15 mouse cellular contexts compared by ENCODE assay signal in the genomic region with DNA sequence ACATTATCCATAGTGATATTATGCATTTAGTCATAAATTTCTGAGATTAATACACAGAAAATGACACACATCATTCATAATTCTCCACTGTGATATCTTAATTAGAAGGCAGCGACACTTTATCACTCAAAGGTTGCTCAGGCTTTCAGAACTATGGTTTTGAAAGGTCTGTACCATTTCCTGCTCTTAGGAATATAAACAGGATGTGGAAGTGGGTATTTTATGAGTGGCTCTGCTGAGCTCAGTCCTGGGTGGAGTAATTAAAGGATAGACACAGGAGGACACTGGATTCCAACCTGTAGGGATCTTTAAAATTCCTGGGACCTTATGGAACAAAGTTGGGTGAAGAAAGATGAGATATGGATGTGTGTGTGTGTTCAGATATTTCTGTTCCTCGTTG. TPM values are rescaled to one million over a fixed set of nuclear protein-coding genes. Genes with fewer than 3 reads are reported as not detected.
"Had no signal": no experiment of that assay in that cellular context is flagged by ENCODE, and none has a peak within 500 bp of the region (broad histone marks: within the 10 kb centered on the region; RNA-seq: fewer than 3 reads in every experiment).

No protein-coding gene starts in this region.

RNA-seq across cellular contexts. Expression of a gene that starts 12.3 kb away (rescaled TPM):
- polyA plus RNA-seq: heart, embryonic 12.5 days; hindbrain, embryonic 10.5 days; hindbrain, embryonic 12.5 days; hindbrain, embryonic 14.5 days; limb, embryonic 10.5 days; limb, embryonic 12.5 days had no signal

RNA-seq across cellular contexts. Expression of a gene that starts 14.3 kb away (rescaled TPM):
- polyA plus RNA-seq: heart, embryonic 10.5 days; heart, embryonic 12.5 days; heart, embryonic 14.5 days; hindbrain, embryonic 10.5 days; hindbrain, embryonic 12.5 days; hindbrain, embryonic 14.5 days; hindbrain, embryonic 16.5 days; intestine, embryonic 16.5 days; kidney, embryonic 14.5 days; kidney, embryonic 16.5 days; limb, embryonic 10.5 days; limb, embryonic 12.5 days; liver, embryonic 11.5 days; liver, embryonic 13.5 days had no signal

RNA-seq across cellular contexts. Expression of a gene that starts 27.1 kb away (rescaled TPM):
- polyA plus RNA-seq: heart, embryonic 10.5 days; heart, embryonic 12.5 days had no signal

RNA-seq across cellular contexts. Expression of a gene that starts 27.6 kb away (rescaled TPM):
- polyA plus RNA-seq: heart, embryonic 10.5 days; heart, embryonic 12.5 days; heart, embryonic 14.5 days; hindbrain, embryonic 10.5 days; hindbrain, embryonic 12.5 days; hindbrain, embryonic 14.5 days; hindbrain, embryonic 16.5 days; intestine, embryonic 14.5 days; kidney, embryonic 14.5 days; kidney, embryonic 16.5 days; limb, embryonic 10.5 days had no signal
